Mouse (Mus musculus) hindbrain, postnatal 0 days (tissue): ENCODE results near the gene Iqgap2. TPM values are rescaled to one million over a fixed set of nuclear protein-coding genes. Genes with fewer than 3 reads are reported as not detected.

Experiments
- ATAC-seq: fragments of 200-750 bp; cut with Nextera tagmentation; 2 replicates; pipeline ENCODE4 v1.8.0; 2017; ENCODE audit warnings: mild to moderate bottlenecking, moderate TSS enrichment, moderate library complexity
- DNase-seq: peaks from one replicate; pipeline ENCODE4 v3.0.0-alpha.2; 2015; ENCODE audit warnings: low spot score
- H3K27ac ChIP-seq: fragments of 300-500 bp; sonication (generic); 2 replicates; pipeline ENCODE4 v1.5.1; 2014; ENCODE audit warnings: mild to moderate bottlenecking
- H3K27me3 ChIP-seq: fragments of 300-500 bp; sonication (generic); 2 replicates; pipeline ENCODE4 v1.6.1; 2014; ENCODE audit warnings: low read length, mixed read lengths; ENCODE audit not compliant: insufficient read depth
- H3K36me3 ChIP-seq: fragments of 300-500 bp; sonication (generic); 2 replicates; pipeline ENCODE4 v1.6.1; 2014; ENCODE audit warnings: low read length, mixed read lengths; ENCODE audit not compliant: insufficient read depth
- H3K4me1 ChIP-seq: fragments of 300-500 bp; sonication (generic); 2 replicates; pipeline ENCODE4 v1.6.1; 2014; ENCODE audit warnings: antibody characterized with exemption, low read length, mixed read lengths; ENCODE audit not compliant: insufficient read depth
- H3K4me2 ChIP-seq: fragments of 300-500 bp; sonication (generic); 2 replicates; pipeline ENCODE4 v1.6.1; 2014; ENCODE audit warnings: low read depth, mild to moderate bottlenecking, low read length, moderate library complexity, mixed read lengths
- H3K4me3 ChIP-seq: fragments of 300-500 bp; sonication (generic); 2 replicates; pipeline ENCODE4 v1.5.1; 2014; ENCODE audit warnings: low read length
- H3K9ac ChIP-seq: fragments of 300-500 bp; sonication (generic); replicated peaks from 2 replicates; pipeline ENCODE4 v1.6.1; 2014; ENCODE audit warnings: mild to moderate bottlenecking, low read length, moderate library complexity, mixed read lengths
- H3K9me3 ChIP-seq: fragments of 300-500 bp; sonication (generic); 2 replicates; pipeline ENCODE4 v1.6.1; 2016; ENCODE audit warnings: low read length, mixed read lengths
- CTCF ChIP-seq: IDR thresholded peaks from 2 replicates; pipeline ENCODE4 v1.5.1; 2016; ENCODE audit warnings: antibody characterized with exemption, control low read depth, low read depth
- WGBS: fragments of 180-500 bp; shearing (Covaris S2); extraction: QIAGEN DNeasy Blood & Tissue Kit; methylation state at CpG from one replicate; pipeline ENCODE4 v1.1.7; 2014; 5-methylcytosine and 5-hydroxymethylcytosine counted together
- polyA plus RNA-seq: library from polyadenylated mRNA; unstranded; fragments of >200 nt; fragmentation: Nextera tagmentation; extraction: Ambion mirVana; gene quantifications from 2 replicates; pipeline ENCODE4 v1.2.1, GENCODE M21; 2015
- total RNA-seq: library from RNA; depleted of rRNA; stranded (reverse); fragments of >200 nt; gene quantifications from 2 replicates; pipeline ENCODE4 v1.2.3, GENCODE M21; 2014

The Iqgap2 gene
- total and polyA plus RNA-seq, 2 experiments from 2014 or later: 2.9 to 3.1 TPM

DNA sequence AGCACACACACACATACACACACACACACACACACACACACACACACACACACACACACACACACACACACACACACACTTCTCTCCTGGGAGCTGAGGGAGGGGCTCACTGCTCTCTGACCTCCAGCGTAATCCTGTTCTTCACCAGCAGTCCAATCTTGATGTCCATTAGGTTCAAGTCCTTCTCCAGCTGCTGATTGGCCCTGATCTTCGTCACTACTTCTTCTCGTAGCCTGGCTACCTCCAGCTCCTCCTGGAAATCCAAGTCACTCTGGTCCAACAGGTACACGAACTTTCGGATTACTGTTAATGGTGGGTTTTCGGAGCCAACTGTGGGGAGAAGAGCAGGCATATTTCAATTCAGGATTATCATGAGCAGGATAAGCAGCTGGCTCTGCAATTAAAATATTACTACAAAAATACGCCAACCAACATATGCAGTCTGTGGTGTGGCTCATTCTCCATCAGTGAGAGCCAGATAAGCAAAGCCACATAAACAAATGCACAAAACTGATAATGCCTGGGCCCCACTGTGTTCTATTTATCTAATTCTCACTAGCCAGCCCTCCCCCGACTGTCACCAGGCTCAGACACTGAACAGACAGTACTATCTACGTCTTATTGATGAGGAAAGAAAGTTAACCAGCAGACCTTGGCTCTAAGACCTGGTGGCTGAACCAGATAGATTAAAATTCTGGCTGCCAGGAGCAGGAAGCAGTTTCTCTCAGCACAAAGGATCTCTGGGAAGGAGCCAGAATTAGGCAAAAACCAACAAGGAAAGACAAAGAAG lies 220.4 kb downstream of the Iqgap2 start:
- H3K4me1 ChIP-seq: no peaks in the 10 kb centered on the region
- no peak for TF ChIP-seq CTCF
- no peak for DNase-seq
- H3K4me3 ChIP-seq: no peak overlapping the region
- ATAC-seq: no peak
- H3K27ac ChIP-seq: no peak overlapping the region
- no peak overlapping the region for H3K4me2 ChIP-seq
- H3K9ac ChIP-seq: no peak overlapping the region
- no peaks in the 10 kb centered on the region for H3K27me3 ChIP-seq
- no peaks in the 10 kb centered on the region for H3K9me3 ChIP-seq
- H3K36me3 ChIP-seq: 0 out of 2 replicates have a peak, but pooled peaks cover 4% of the 10 kb centered on the region
- 80% methylated on average over 9 of the region's 9 CpGs for WGBS

DNA sequence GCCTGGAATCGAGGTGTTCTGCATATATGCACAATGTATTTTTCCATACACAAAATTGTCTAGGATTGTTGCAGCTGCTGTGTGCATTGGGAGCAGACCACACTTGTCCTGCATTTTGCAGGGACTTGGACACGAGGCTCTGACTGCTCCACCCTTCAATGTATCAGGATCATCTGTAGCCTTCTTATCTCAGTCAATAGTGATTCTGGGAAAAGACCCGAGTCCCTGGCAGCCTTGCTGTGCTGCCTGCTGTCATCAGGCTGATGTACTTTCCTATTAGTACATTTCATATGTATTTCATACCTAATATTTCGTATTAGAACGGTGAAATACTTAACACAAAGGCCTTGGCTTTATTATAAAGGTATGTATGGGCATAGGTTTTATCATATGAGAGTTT lies 221.2 kb downstream of the Iqgap2 start:
- Histone ChIP-seq H3K4me3 (no peak overlapping the region), H3K36me3 (0 out of 2 replicates have a peak, but pooled peaks cover 4% of the 10 kb centered on the region), H3K4me2 (no peak overlapping the region), H3K27ac (no peak overlapping the region), H3K4me1 (no peaks in the 10 kb centered on the region), H3K9me3 (no peaks in the 10 kb centered on the region), H3K9ac (no peak overlapping the region), H3K27me3 (no peaks in the 10 kb centered on the region)
- no peak for TF ChIP-seq CTCF
- WGBS: 89% methylated on average over 5 of the region's 5 CpGs
- ATAC-seq: no peak
- DNase-seq: no peak

DNA sequence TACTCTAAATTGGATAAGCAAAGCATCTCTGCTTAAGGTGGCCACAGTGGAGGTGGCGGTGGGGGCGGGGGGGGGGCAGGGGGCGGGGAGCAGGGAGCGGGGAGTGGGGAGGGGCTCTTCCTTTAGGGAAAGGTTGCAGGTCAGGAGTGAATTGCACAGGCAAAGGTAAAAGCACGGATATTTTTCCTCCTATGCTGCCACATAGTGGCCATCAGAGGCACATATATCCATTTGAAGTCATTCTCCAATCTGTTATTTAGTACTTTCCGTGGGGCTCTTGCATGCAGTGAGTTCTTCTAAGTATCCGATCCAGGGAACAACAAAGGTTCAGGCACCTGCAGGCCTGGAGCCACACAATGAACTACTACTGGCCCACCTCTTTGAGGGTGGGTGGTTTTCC lies 224.5 kb downstream of the Iqgap2 start:
- H3K4me3 ChIP-seq: no peak overlapping the region
- no peak overlapping the region for H3K27ac ChIP-seq
- 25% methylated on average over 7 of the region's 7 CpGs for WGBS
- no peak overlapping the region for H3K4me2 ChIP-seq
- no peaks in the 10 kb centered on the region for H3K4me1 ChIP-seq
- no peak overlapping the region for H3K9ac ChIP-seq
- H3K9me3 ChIP-seq: no peaks in the 10 kb centered on the region
- DNase-seq (peak; percentile 54), ATAC-seq (no peak; the same call in 1 of the 2 replicates)
- H3K36me3 ChIP-seq: 0 out of 2 replicates have a peak, but pooled peaks cover 4% of the 10 kb centered on the region
- no peaks in the 10 kb centered on the region for H3K27me3 ChIP-seq
- peak; percentile 61 for TF ChIP-seq CTCF

DNA sequence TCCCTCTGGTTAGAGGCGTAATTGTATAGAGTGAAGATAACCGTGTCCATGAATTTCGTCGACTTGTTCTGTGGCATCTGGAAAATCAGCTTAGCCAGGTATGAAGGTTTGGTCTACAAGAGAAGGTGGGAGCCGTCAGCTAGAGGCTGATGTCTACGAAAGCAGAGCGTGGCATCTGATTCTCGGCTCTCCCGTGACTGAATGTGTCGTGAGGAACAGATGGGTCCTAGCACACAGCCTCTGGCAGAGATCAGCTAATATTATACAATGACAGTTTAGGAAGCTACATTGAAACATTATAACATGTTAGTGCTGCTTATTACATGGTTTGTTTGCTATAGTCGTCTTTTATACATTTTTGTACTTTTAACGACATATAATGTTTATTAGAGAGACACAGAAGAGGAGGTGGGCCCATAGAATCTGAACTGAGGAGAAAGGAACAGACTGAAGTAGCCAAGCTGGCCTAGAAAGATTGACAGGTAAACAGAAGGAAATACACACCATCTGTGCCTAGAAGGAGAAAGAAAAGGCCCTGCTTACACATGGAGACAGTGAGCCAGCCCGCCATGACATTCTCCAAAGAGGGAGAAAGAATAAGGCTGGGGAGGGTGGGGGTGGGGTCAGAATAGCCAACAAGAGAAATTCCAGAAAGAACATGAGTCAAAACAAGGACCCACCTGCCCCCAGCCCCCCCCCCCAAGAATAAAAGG lies 225.9 kb downstream of the Iqgap2 start:
- H3K9me3 ChIP-seq: no peaks in the 10 kb centered on the region
- ATAC-seq (no peak), DNase-seq (no peak)
- WGBS: 78% methylated on average over 13 of the region's 13 CpGs
- no peak overlapping the region for H3K9ac ChIP-seq
- no peak overlapping the region for H3K4me3 ChIP-seq
- 0 out of 2 replicates have a peak, but pooled peaks cover 4% of the 10 kb centered on the region for H3K36me3 ChIP-seq
- H3K4me2 ChIP-seq: no peak overlapping the region
- no peaks in the 10 kb centered on the region for H3K27me3 ChIP-seq
- TF ChIP-seq CTCF: no peak
- no peak overlapping the region for H3K27ac ChIP-seq
- no peaks in the 10 kb centered on the region for H3K4me1 ChIP-seq

DNA sequence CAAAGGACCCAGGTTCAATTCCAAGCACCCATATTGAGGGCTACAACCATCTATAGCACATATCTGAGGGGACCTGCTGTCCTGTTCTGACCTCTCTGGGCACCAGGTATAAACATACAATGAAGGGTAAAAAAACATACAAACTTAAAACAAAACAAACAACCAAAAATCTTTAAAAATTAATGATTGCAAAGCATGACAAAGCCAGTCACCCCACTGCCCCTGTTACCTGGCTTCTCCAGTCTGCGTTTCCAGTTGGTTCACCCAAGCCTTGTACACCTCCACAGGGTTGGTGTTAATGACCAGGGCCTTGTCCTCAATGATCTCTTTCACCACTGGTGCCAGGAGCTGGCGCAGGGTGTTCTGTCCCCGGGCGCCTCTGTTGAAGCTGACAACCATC lies 227.9 kb downstream of the Iqgap2 start:
- DNase-seq: no peak
- WGBS: 97% methylated on average over 4 of the region's 4 CpGs
- H3K9me3 ChIP-seq: no peaks in the 10 kb centered on the region
- no peaks in the 10 kb centered on the region for H3K36me3 ChIP-seq
- no peak for TF ChIP-seq CTCF
- H3K4me1 ChIP-seq: no peaks in the 10 kb centered on the region
- no peak overlapping the region for H3K4me2 ChIP-seq
- H3K4me3 ChIP-seq: no peak overlapping the region
- H3K27ac ChIP-seq: no peak overlapping the region
- no peak for ATAC-seq
- H3K27me3 ChIP-seq: no peaks in the 10 kb centered on the region
- no peak overlapping the region for H3K9ac ChIP-seq

DNA sequence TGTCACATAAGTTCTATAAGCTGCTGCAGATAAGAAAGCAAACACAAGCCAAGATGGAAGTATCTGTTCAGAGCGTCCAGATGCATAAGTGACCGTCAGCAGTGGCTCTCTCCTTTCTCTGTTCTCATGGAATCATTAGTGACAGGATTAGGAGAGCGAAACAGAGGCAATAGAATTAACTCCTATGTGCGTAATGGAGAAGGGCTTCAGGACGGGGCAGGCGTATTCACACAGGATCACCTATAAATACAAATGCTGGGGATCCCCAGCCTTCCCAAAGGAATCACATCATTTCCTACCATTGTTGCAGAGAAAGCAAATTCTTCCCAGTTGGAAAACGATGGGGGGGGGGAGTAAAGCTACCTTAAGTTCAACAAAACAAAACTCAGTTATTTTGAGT lies 232.3 kb downstream of the Iqgap2 start:
- Histone ChIP-seq H3K27me3 (no peaks in the 10 kb centered on the region), H3K4me1 (no peaks in the 10 kb centered on the region), H3K4me2 (no peak overlapping the region), H3K4me3 (no peak overlapping the region), H3K9ac (no peak overlapping the region), H3K27ac (no peak overlapping the region), H3K9me3 (no peaks in the 10 kb centered on the region), H3K36me3 (no peaks in the 10 kb centered on the region)
- DNase-seq: no peak
- 84% methylated on average over 7 of the region's 7 CpGs for WGBS
- ATAC-seq: no peak
- TF ChIP-seq CTCF: no peak

DNA sequence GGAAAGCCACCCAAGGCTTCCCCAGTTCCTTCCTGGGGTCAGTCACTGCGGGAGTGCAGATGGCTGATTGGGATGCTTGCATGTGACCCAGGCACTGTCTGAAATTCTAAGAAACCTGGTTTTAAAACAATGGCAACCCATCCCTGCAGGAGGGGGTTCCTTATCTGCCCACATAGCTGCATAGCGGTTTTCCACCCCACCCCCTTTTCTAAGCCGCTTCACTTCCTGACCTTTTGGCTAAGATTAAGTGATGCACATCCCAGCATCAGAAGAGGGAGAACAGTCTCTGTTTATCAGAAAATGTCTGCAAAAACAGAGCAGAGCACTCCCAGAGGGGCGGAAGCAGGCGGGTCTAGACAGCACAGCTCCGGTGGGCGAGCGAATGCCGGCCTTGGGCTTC lies 234.6 kb downstream of the Iqgap2 start:
- Histone ChIP-seq H3K27me3 (no peaks in the 10 kb centered on the region), H3K9ac (no peak overlapping the region), H3K27ac (no peak overlapping the region), H3K4me3 (no peak overlapping the region), H3K4me2 (no peak overlapping the region), H3K36me3 (no peaks in the 10 kb centered on the region), H3K9me3 (no peaks in the 10 kb centered on the region), H3K4me1 (no peaks in the 10 kb centered on the region)
- no peak for ATAC-seq
- no peak for DNase-seq
- WGBS: 72% methylated on average over 9 of the region's 9 CpGs
- TF ChIP-seq CTCF: no peak
